Mouse (Mus musculus) liver, postnatal 0 days (tissue): ENCODE results near the gene Gabrb2. TPM values are rescaled to one million over a fixed set of nuclear protein-coding genes. Genes with fewer than 3 reads are reported as not detected.

ENCODE experiments used
- ATAC-seq: fragments of 200-750 bp; cut with Nextera tagmentation; 2 replicates; pipeline ENCODE4 v1.8.0; 2017; ENCODE audit warnings: mild to moderate bottlenecking, moderate library complexity
- DNase-seq: peaks from one replicate; pipeline ENCODE4 v3.0.0-alpha.2; 2016
- H3K27ac ChIP-seq: fragments of 300-500 bp; sonication (generic); 2 replicates; pipeline ENCODE4 v1.5.1; 2014; ENCODE audit warnings: antibody characterized with exemption, moderate library complexity, mild to moderate bottlenecking, low read depth
- H3K27me3 ChIP-seq: fragments of 300-500 bp; sonication (generic); 2 replicates; pipeline ENCODE4 v1.6.1; 2014; ENCODE audit warnings: low read length, control low read depth, mixed read lengths; ENCODE audit not compliant: insufficient read depth
- H3K36me3 ChIP-seq: fragments of 300-500 bp; sonication (generic); replicated peaks from 2 replicates; pipeline ENCODE4 v1.6.1; 2014; ENCODE audit warnings: mild to moderate bottlenecking, control low read depth, low read length, moderate library complexity, mixed read lengths; ENCODE audit not compliant: insufficient read depth
- H3K4me1 ChIP-seq: fragments of 300-500 bp; sonication (generic); 2 replicates; pipeline ENCODE4 v1.6.1; 2014; ENCODE audit warnings: antibody characterized with exemption, mild to moderate bottlenecking, control low read depth; ENCODE audit not compliant: insufficient read depth
- H3K4me2 ChIP-seq: fragments of 300-500 bp; sonication (generic); 2 replicates; pipeline ENCODE4 v1.6.1; 2014; ENCODE audit warnings: low read depth, mild to moderate bottlenecking, low read length, moderate library complexity, mixed read lengths
- H3K4me3 ChIP-seq: fragments of 300-500 bp; sonication (generic); 2 replicates; pipeline ENCODE4 v1.5.1; 2014; ENCODE audit warnings: low read depth, low read length
- H3K9ac ChIP-seq: fragments of 300-500 bp; sonication (generic); replicated peaks from 2 replicates; pipeline ENCODE4 v1.6.1; 2014; ENCODE audit warnings: mild to moderate bottlenecking, moderate library complexity
- H3K9me3 ChIP-seq: fragments of 300-500 bp; sonication (generic); 2 replicates; pipeline ENCODE4 v1.6.1; 2016; ENCODE audit warnings: mild to moderate bottlenecking, control low read depth, low read length, mixed read lengths
- CTCF ChIP-seq: sonication (generic); IDR thresholded peaks from 2 replicates; pipeline ENCODE4 v1.5.1; 2016; ENCODE audit warnings: antibody characterized with exemption, low read depth
- EP300 ChIP-seq: IDR thresholded peaks from 2 replicates; pipeline ENCODE4 v1.6.1; 2016; ENCODE audit warnings: antibody characterized with exemption, low read depth, mild to moderate bottlenecking
- WGBS: fragments of 180-500 bp; shearing (Covaris S2); extraction: QIAGEN DNeasy Blood & Tissue Kit; methylation state at CpG from one replicate; pipeline ENCODE4 v1.1.7; 2014; ENCODE audit not compliant: insufficient replicate concordance; 5-methylcytosine and 5-hydroxymethylcytosine counted together
- polyA plus RNA-seq: library from polyadenylated mRNA; unstranded; fragments of >200 nt; fragmentation: Nextera tagmentation; extraction: Ambion mirVana; gene quantifications from 2 replicates; pipeline ENCODE4 v1.2.1, GENCODE M21; 2015

Gabrb2 gene
- polyA plus RNA-seq, 1 experiment from 2014 or later = not detected

DNA sequence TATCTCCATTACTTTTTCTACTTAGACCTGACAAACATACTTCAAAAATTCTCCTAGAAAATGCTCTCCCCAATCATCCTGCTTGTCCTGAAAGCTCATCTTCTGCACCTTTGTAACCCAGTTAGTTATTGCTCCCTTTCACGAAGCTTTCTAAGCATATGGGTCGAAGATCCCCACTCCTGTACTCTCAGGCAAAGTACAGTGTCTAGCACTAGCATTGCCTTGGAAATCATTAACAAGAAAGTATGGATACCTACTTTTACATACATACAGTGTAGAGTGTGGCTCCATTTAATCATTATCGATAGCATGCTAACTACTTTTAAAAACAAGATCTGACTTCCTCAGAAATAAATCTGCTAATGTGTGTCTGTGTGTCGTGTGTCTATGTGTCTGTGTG is 249.1 kb downstream of the Gabrb2 start:
- Histone ChIP-seq H3K4me1 (no peaks in the 10 kb centered on the region), H3K9ac (no peak overlapping the region), H3K9me3 (no peaks in the 10 kb centered on the region), H3K4me2 (no peak overlapping the region), H3K36me3 (no peaks in the 10 kb centered on the region), H3K4me3 (no peak overlapping the region), H3K27me3 (no peaks in the 10 kb centered on the region), H3K27ac (no peak overlapping the region)
- TF ChIP-seq EP300 (no peak), CTCF (no peak)
- no peak for ATAC-seq
- DNase-seq = no peak
- 66% methylated on average over 4 of the region's 4 CpGs for WGBS

Other genes starting within 250 kb of the Gabrb2 start
- gene Gabra1, start 236.8 kb upstream of the Gabrb2 start, polyA plus RNA-seq = 0.04 and 0.12 TPM in 2 replicates
- not detected in 2 replicates for gene Gabra6, start 98.7 kb upstream of the Gabrb2 start, polyA plus RNA-seq